Mouse (Mus musculus) intestine, postnatal 0 days (tissue): Measurements from ENCODE around the gene Tpk1. TPM values are rescaled to one million over a fixed set of nuclear protein-coding genes. Genes with fewer than 3 reads are reported as not detected.

Experiments
- ATAC-seq: fragments of 200-750 bp; cut with Nextera tagmentation; 2 replicates; pipeline ENCODE4 v1.8.0; 2017; ENCODE audit warnings: mild to moderate bottlenecking, moderate TSS enrichment, moderate library complexity
- H3K27ac ChIP-seq: fragments of 300-500 bp; sonication (generic); 2 replicates; pipeline ENCODE4 v1.5.1; 2014; ENCODE audit warnings: mild to moderate bottlenecking, low read depth, low read length, moderate library complexity
- H3K27me3 ChIP-seq: fragments of 300-500 bp; sonication (generic); replicated peaks from 2 replicates; pipeline ENCODE4 v1.6.1; 2014; ENCODE audit warnings: low read length, mixed read lengths; ENCODE audit not compliant: control insufficient read depth, insufficient read depth
- H3K36me3 ChIP-seq: fragments of 300-500 bp; sonication (generic); 2 replicates; pipeline ENCODE4 v1.6.1; 2014; ENCODE audit warnings: mild to moderate bottlenecking, moderate library complexity; ENCODE audit not compliant: control insufficient read depth, insufficient read depth
- H3K4me1 ChIP-seq: fragments of 300-500 bp; sonication (generic); replicated peaks from 2 replicates; pipeline ENCODE4 v1.6.1; 2014; ENCODE audit warnings: antibody characterized with exemption, low read length, mixed read lengths; ENCODE audit not compliant: control insufficient read depth, insufficient read depth
- H3K4me2 ChIP-seq: fragments of 300-500 bp; sonication (generic); replicated peaks from 2 replicates; pipeline ENCODE4 v1.6.1; 2014; ENCODE audit warnings: low read depth, mild to moderate bottlenecking, moderate library complexity
- H3K4me3 ChIP-seq: fragments of 300-500 bp; sonication (generic); 2 replicates; pipeline ENCODE4 v1.5.1; 2014; ENCODE audit warnings: low read depth, low read length
- H3K9ac ChIP-seq: fragments of 300-500 bp; sonication (generic); 2 replicates; pipeline ENCODE4 v1.6.1; 2014; ENCODE audit warnings: mild to moderate bottlenecking, low read depth, low read length
- H3K9me3 ChIP-seq: fragments of 300-500 bp; sonication (generic); 2 replicates; pipeline ENCODE4 v1.6.1; 2016; ENCODE audit warnings: mixed run types; ENCODE audit not compliant: control insufficient read depth
- CTCF ChIP-seq: sonication (generic); IDR thresholded peaks from 2 replicates; pipeline ENCODE4 v1.5.1; 2016; ENCODE audit warnings: low read depth, mild to moderate bottlenecking, control low read depth, antibody characterized with exemption, moderate library complexity
- whole genome bisulfite sequencing: fragments of 180-500 bp; shearing (Covaris S2); extraction: QIAGEN DNeasy Blood & Tissue Kit; methylation state at CpG from one replicate; pipeline ENCODE4 v1.1.7; 2014; 5-methylcytosine and 5-hydroxymethylcytosine counted together
- polyA plus RNA-seq: library from polyadenylated mRNA; unstranded; fragments of >200 nt; fragmentation: Nextera tagmentation; extraction: Ambion mirVana; gene quantifications from 2 replicates; pipeline ENCODE4 v1.2.1, GENCODE M21; 2015

Tpk1 gene
- polyA plus RNA-seq, 1 experiment from 2014 or later = 21.9 TPM

GRCm38 (mm10) chr6:43661822-43662221, 4.3 kb downstream of the Tpk1 start:
- Histone ChIP-seq H3K36me3 (0 out of 2 replicates have a peak, but pooled peaks cover 5% of the 10 kb centered on the region), H3K9me3 (no peaks in the 10 kb centered on the region), H3K4me3 (no peak overlapping the region), H3K27me3 (no peaks in the 10 kb centered on the region), H3K4me1 (no peaks in the 10 kb centered on the region; the same call in 1 of the 2 replicates), H3K9ac (no peak overlapping the region), H3K27ac (no peak overlapping the region), H3K4me2 (no peak overlapping the region)
- no peak for TF ChIP-seq CTCF
- 93% methylated on average over 2 of the region's 2 CpGs for WGBS
- ATAC-seq = no peak

- Histone ChIP-seq H3K36me3 (0 out of 2 replicates have a peak, but pooled peaks cover 5% of the 10 kb centered on the region), H3K4me2 (no peak overlapping the region), H3K9me3 (no peaks in the 10 kb centered on the region), H3K4me3 (no peak overlapping the region), H3K27me3 (no peaks in the 10 kb centered on the region), H3K9ac (no peak overlapping the region), H3K27ac (no peak overlapping the region), H3K4me1 (no peaks in the 10 kb centered on the region)
- no peak for TF ChIP-seq CTCF
- ATAC-seq = no peak
- whole genome bisulfite sequencing = 64% methylated on average over 4 of the region's 4 CpGs
Observed at GRCm38 (mm10) chr6:43658290-43658689, 7.8 kb downstream of the Tpk1 start.

GRCm38 (mm10) chr6:43657845-43658244, 8.2 kb downstream of the Tpk1 start:
- no peak for ATAC-seq
- no peaks in the 10 kb centered on the region for H3K4me1 ChIP-seq
- no peak overlapping the region for H3K27ac ChIP-seq
- no peak overlapping the region for H3K4me3 ChIP-seq
- 96% methylated on average over 3 of the region's 3 CpGs for WGBS
- H3K27me3 ChIP-seq = no peaks in the 10 kb centered on the region
- no peak for TF ChIP-seq CTCF
- 0 out of 2 replicates have a peak, but pooled peaks cover 5% of the 10 kb centered on the region for H3K36me3 ChIP-seq
- H3K4me2 ChIP-seq = no peak overlapping the region
- H3K9me3 ChIP-seq = no peaks in the 10 kb centered on the region
- no peak overlapping the region for H3K9ac ChIP-seq

GRCm38 (mm10) chr6:43654876-43655456, 11.1 kb downstream of the Tpk1 start:
- 83% methylated on average over 8 of the region's 8 CpGs for WGBS
- no peak for ATAC-seq
- no peak for TF ChIP-seq CTCF

GRCm38 (mm10) chr6:43649516-43649915, 16.6 kb downstream of the Tpk1 start:
- no peaks in the 10 kb centered on the region for H3K9me3 ChIP-seq
- 90% methylated on average over 2 of the region's 2 CpGs for WGBS

More at GRCm38 (mm10) chr6:43654876-43655456, 11.1 kb downstream of the Tpk1 start:
- Histone ChIP-seq H3K4me2 (no peak overlapping the region), H3K27ac (no peak overlapping the region), H3K9ac (no peak overlapping the region), H3K4me1 (no peaks in the 10 kb centered on the region), H3K4me3 (no peak overlapping the region), H3K36me3 (0 out of 2 replicates have a peak, but pooled peaks cover 4% of the 10 kb centered on the region), H3K9me3 (no peaks in the 10 kb centered on the region), H3K27me3 (no peaks in the 10 kb centered on the region)

GRCm38 (mm10) chr6:43645674-43646073, 20.4 kb downstream of the Tpk1 start:
- ATAC-seq = no peak
- H3K9ac ChIP-seq = no peak overlapping the region

More at GRCm38 (mm10) chr6:43649516-43649915, 16.6 kb downstream of the Tpk1 start:
- Histone ChIP-seq H3K9ac (no peak overlapping the region), H3K27ac (no peak overlapping the region), H3K4me1 (no peaks in the 10 kb centered on the region), H3K36me3 (no peaks in the 10 kb centered on the region), H3K27me3 (no peaks in the 10 kb centered on the region), H3K4me3 (no peak overlapping the region), H3K4me2 (no peak overlapping the region)
- ATAC-seq = no peak
- TF ChIP-seq CTCF = no peak

More at GRCm38 (mm10) chr6:43645674-43646073, 20.4 kb downstream of the Tpk1 start:
- no peak overlapping the region for H3K4me3 ChIP-seq
- H3K4me2 ChIP-seq = no peak overlapping the region
- 68% methylated on average over 2 of the region's 2 CpGs for whole genome bisulfite sequencing
- no peaks in the 10 kb centered on the region for H3K4me1 ChIP-seq
- H3K27ac ChIP-seq = no peak overlapping the region
- H3K9me3 ChIP-seq = no peaks in the 10 kb centered on the region
- TF ChIP-seq CTCF = no peak
- H3K27me3 ChIP-seq = no peaks in the 10 kb centered on the region
- H3K36me3 ChIP-seq = no peaks in the 10 kb centered on the region
